Mouse (Mus musculus) MEL (cell line): ENCODE data around the gene Rnf121. TPM values are rescaled to one million over a fixed set of nuclear protein-coding genes. Genes with fewer than 3 reads are reported as not detected.

ENCODE experiments used
- DNase-seq: peaks from one replicate; pipeline ENCODE4 v3.0.0; 2011; ENCODE audit warnings: low read depth, low spot score
- H3K27ac ChIP-seq: 2 replicates; pipeline ENCODE4 v1.5.1; 2012; ENCODE audit warnings: low read depth, mild to moderate bottlenecking, control low read depth, low read length, moderate library complexity; ENCODE audit not compliant: control insufficient read depth
- H3K27me3 ChIP-seq, 2 experiments: fragments of 150-350 bp in 1 of 2; sonication (generic) in 1 of 2; 2 replicates each; pipeline ENCODE4 v1.6.1; 2012; ENCODE audit warnings: low read length in 2 of 2, mild to moderate bottlenecking in 2 of 2, improper control_type of control experiment in 1 of 2, moderate library complexity in 1 of 2; ENCODE audit not compliant: insufficient read depth in 2 of 2, control insufficient read depth in 1 of 2
- H3K36me3 ChIP-seq, 2 experiments: 2 replicates each; pipeline ENCODE4 v1.6.1; 2012 to 2014; ENCODE audit warnings: low read length in 2 of 2, improper control_type of control experiment in 1 of 2, inconsistent platforms in 1 of 2, mild to moderate bottlenecking in 1 of 2; ENCODE audit not compliant: insufficient read depth in 2 of 2, control insufficient read depth in 1 of 2
- H3K4me1 ChIP-seq, 2 experiments: fragments of 150-350 bp in 1 of 2; sonication (generic) in 1 of 2; 2 replicates each; pipeline ENCODE4 v1.6.1; 2012; ENCODE audit warnings: low read length in 2 of 2, improper control_type of control experiment in 1 of 2, mild to moderate bottlenecking in 1 of 2; ENCODE audit not compliant: insufficient read depth in 2 of 2, control insufficient read depth in 1 of 2
- H3K4me3 ChIP-seq, 2 experiments: fragments of 150-350 bp in 1 of 2; sonication (generic) in 1 of 2; 2 replicates each; pipeline ENCODE4 v1.5.1; 2012; ENCODE audit warnings: low read depth in 2 of 2, low read length in 2 of 2, mild to moderate bottlenecking in 2 of 2, moderate library complexity in 2 of 2, control low read depth in 1 of 2, improper control_type of control experiment in 1 of 2; ENCODE audit not compliant: control insufficient read depth in 1 of 2, insufficient read depth in 1 of 2
- H3K79me2 ChIP-seq: 2 replicates; pipeline ENCODE4 v1.6.1; 2012; ENCODE audit warnings: mild to moderate bottlenecking, low read length, moderate library complexity; ENCODE audit not compliant: control insufficient read depth, poor library complexity, insufficient read depth
- H3K9ac ChIP-seq: 2 replicates; pipeline ENCODE4 v1.6.1; 2012; ENCODE audit warnings: low read depth, mild to moderate bottlenecking, control low read depth, low read length, moderate library complexity; ENCODE audit not compliant: control insufficient read depth, poor library complexity, severe bottlenecking
- H3K9me3 ChIP-seq: fragments of 150-350 bp; sonication (generic); replicated peaks from 2 replicates; pipeline ENCODE4 v1.6.1; 2012; ENCODE audit warnings: mild to moderate bottlenecking, low read length, improper control_type of control experiment, moderate library complexity; ENCODE audit not compliant: insufficient read depth
- BHLHE40 ChIP-seq: IDR thresholded peaks from 2 replicates; pipeline ENCODE4 v1.6.1; 2012; ENCODE audit warnings: low read depth, mild to moderate bottlenecking, inconsistent platforms, low read length, improper control_type of control experiment, borderline replicate concordance
- CHD1 ChIP-seq: IDR thresholded peaks from 2 replicates; pipeline ENCODE4 v1.6.1; 2012; ENCODE audit warnings: low read depth, mild to moderate bottlenecking, inconsistent platforms, low read length, improper control_type of control experiment
- CHD2 ChIP-seq: IDR thresholded peaks from 2 replicates; pipeline ENCODE4 v1.6.1; 2011; ENCODE audit warnings: low read length, improper control_type of control experiment
- CTCF ChIP-seq, 3 experiments: IDR thresholded peaks in 2 of 3; conservative IDR thresholded peaks in 1 of 3; 2 replicates each; pipeline ENCODE4 v1.5.1; 2011 to 2012; ENCODE audit warnings: low read length in 3 of 3, low read depth in 2 of 3, mild to moderate bottlenecking in 2 of 3, improper control_type of control experiment in 1 of 3, inconsistent platforms in 1 of 3, mixed read lengths in 1 of 3, moderate library complexity in 1 of 3; ENCODE audit not compliant: control insufficient read depth in 1 of 3, insufficient read depth in 1 of 3, poor library complexity in 1 of 3, severe bottlenecking in 1 of 3
- E2F4 ChIP-seq: IDR thresholded peaks from 2 replicates; pipeline ENCODE4 v1.6.1; 2011; ENCODE audit warnings: low read depth, low read length, improper control_type of control experiment, borderline replicate concordance
- ELF1 ChIP-seq: IDR thresholded peaks from 2 replicates; pipeline ENCODE4 v1.6.1; 2014; ENCODE audit warnings: low read depth, mild to moderate bottlenecking, inconsistent platforms, low read length, improper control_type of control experiment, moderate library complexity
- ETS1 ChIP-seq: IDR thresholded peaks from 2 replicates; pipeline ENCODE4 v1.6.1; 2012; ENCODE audit warnings: low read depth, mild to moderate bottlenecking, inconsistent platforms, low read length, improper control_type of control experiment, moderate library complexity
- GATA1 ChIP-seq: IDR thresholded peaks from 2 replicates; pipeline ENCODE4 v1.6.1; 2011; ENCODE audit warnings: low read depth, low read length, improper control_type of control experiment
- HCFC1 ChIP-seq: IDR thresholded peaks from 2 replicates; pipeline ENCODE4 v1.6.1; 2012; ENCODE audit warnings: low read depth, mild to moderate bottlenecking, inconsistent platforms, low read length, improper control_type of control experiment, moderate library complexity
- JUND ChIP-seq: IDR thresholded peaks from 2 replicates; pipeline ENCODE4 v1.6.1; 2011; ENCODE audit warnings: low read depth, mild to moderate bottlenecking, improper control_type of control experiment, low read length
- KAT2A ChIP-seq: conservative IDR thresholded peaks from 2 replicates; pipeline ENCODE4 v1.6.1; 2012; ENCODE audit warnings: low read depth, low read length, improper control_type of control experiment, inconsistent platforms
- MAFK ChIP-seq: IDR thresholded peaks from 2 replicates; pipeline ENCODE4 v1.6.1; 2011; ENCODE audit warnings: low read depth, mild to moderate bottlenecking, low read length, improper control_type of control experiment, borderline replicate concordance
- MAX ChIP-seq: IDR thresholded peaks from 2 replicates; pipeline ENCODE4 v1.6.1; 2011; ENCODE audit warnings: low read length, improper control_type of control experiment
- MAZ ChIP-seq: IDR thresholded peaks from 2 replicates; pipeline ENCODE4 v1.6.1; 2012; ENCODE audit warnings: low read depth, mild to moderate bottlenecking, inconsistent platforms, low read length, improper control_type of control experiment
- MXI1 ChIP-seq: IDR thresholded peaks from 2 replicates; pipeline ENCODE4 v1.6.1; 2011; ENCODE audit warnings: mild to moderate bottlenecking, low read depth, low read length, improper control_type of control experiment
- MYB ChIP-seq: IDR thresholded peaks from 2 replicates; pipeline ENCODE4 v1.6.1; 2011; ENCODE audit warnings: mild to moderate bottlenecking, low read depth, low read length, improper control_type of control experiment
- MYC ChIP-seq: IDR thresholded peaks from 2 replicates; pipeline ENCODE4 v1.6.1; 2011; ENCODE audit warnings: low read depth, mild to moderate bottlenecking, low read length, improper control_type of control experiment, moderate library complexity
- NELFE ChIP-seq: IDR thresholded peaks from 2 replicates; pipeline ENCODE4 v1.6.1; 2011; ENCODE audit warnings: low read depth, low read length, improper control_type of control experiment
- NRF1 ChIP-seq: IDR thresholded peaks from 2 replicates; pipeline ENCODE4 v1.6.1; 2014; ENCODE audit warnings: low read depth, mild to moderate bottlenecking, inconsistent platforms, low read length, improper control_type of control experiment, moderate library complexity; ENCODE audit not compliant: poor library complexity, insufficient read depth, severe bottlenecking
- POLR2A ChIP-seq, 2 experiments: IDR thresholded peaks; 2 replicates each; pipeline ENCODE4 v1.6.1; 2011 to 2012; ENCODE audit warnings: low read length in 2 of 2, mild to moderate bottlenecking in 2 of 2, control low read depth in 1 of 2, improper control_type of control experiment in 1 of 2, low read depth in 1 of 2, moderate library complexity in 1 of 2; ENCODE audit not compliant: control insufficient read depth in 1 of 2, insufficient read depth in 1 of 2, poor library complexity in 1 of 2
- POLR2AphosphoS2 ChIP-seq: IDR thresholded peaks from 2 replicates; pipeline ENCODE4 v1.6.1; 2011; ENCODE audit warnings: low read length, improper control_type of control experiment
- POLR2AphosphoS5 ChIP-seq: IDR thresholded peaks from 2 replicates; pipeline ENCODE4 v1.6.1; 2012; ENCODE audit warnings: low read depth, borderline replicate concordance, mild to moderate bottlenecking, inconsistent platforms, low read length, moderate library complexity, mixed read lengths
- RCOR1 ChIP-seq: IDR thresholded peaks from 2 replicates; pipeline ENCODE4 v1.6.1; 2012; ENCODE audit warnings: low read depth, mild to moderate bottlenecking, inconsistent platforms, low read length, improper control_type of control experiment
- SIN3A ChIP-seq: IDR thresholded peaks from 2 replicates; pipeline ENCODE4 v1.6.1; 2012; ENCODE audit warnings: low read length, improper control_type of control experiment, inconsistent platforms
- SMC3 ChIP-seq: IDR thresholded peaks from 2 replicates; pipeline ENCODE4 v1.6.1; 2011; ENCODE audit warnings: low read depth, low read length, improper control_type of control experiment
- TAL1 ChIP-seq: IDR thresholded peaks from 2 replicates; pipeline ENCODE4 v1.6.1; 2012; ENCODE audit warnings: mild to moderate bottlenecking, inconsistent platforms, low read length, moderate library complexity, mixed read lengths
- TBP ChIP-seq: IDR thresholded peaks from 2 replicates; pipeline ENCODE4 v1.8.0; 2011; ENCODE audit warnings: low read depth, low read length, improper control_type of control experiment
- TCF12 ChIP-seq: IDR thresholded peaks from 2 replicates; pipeline ENCODE4 v1.6.1; 2014; ENCODE audit warnings: low read depth, mild to moderate bottlenecking, inconsistent platforms, low read length, improper control_type of control experiment, moderate library complexity
- UBTF ChIP-seq: IDR thresholded peaks from 2 replicates; pipeline ENCODE4 v1.6.1; 2012; ENCODE audit warnings: low read depth, mild to moderate bottlenecking, inconsistent platforms, low read length, improper control_type of control experiment, moderate library complexity, borderline replicate concordance; ENCODE audit not compliant: insufficient read depth
- USF1 ChIP-seq: IDR thresholded peaks from 2 replicates; pipeline ENCODE4 v1.6.1; 2014; ENCODE audit warnings: low read depth, mild to moderate bottlenecking, inconsistent platforms, low read length, improper control_type of control experiment, moderate library complexity
- ZC3H11A ChIP-seq: IDR thresholded peaks from 2 replicates; pipeline ENCODE4 v1.6.1; 2012; ENCODE audit warnings: low read depth, mild to moderate bottlenecking, inconsistent platforms, low read length, improper control_type of control experiment
- ZMIZ1 ChIP-seq: IDR thresholded peaks from 2 replicates; pipeline ENCODE4 v1.6.1; 2012; ENCODE audit warnings: low read depth, mild to moderate bottlenecking, inconsistent platforms, low read length, improper control_type of control experiment, moderate library complexity
- ZNF384 ChIP-seq: IDR thresholded peaks from 2 replicates; pipeline ENCODE4 v1.6.1; 2012; ENCODE audit warnings: low read depth, mild to moderate bottlenecking, inconsistent platforms, low read length, improper control_type of control experiment
- polyA plus RNA-seq, 2 experiments: library from polyadenylated mRNA; stranded (reverse) in 1 of 2; unstranded in 1 of 2; fragments of >175 nt in 1 of 2; fragments of >200 nt in 1 of 2; gene quantifications; 2 replicates each; pipeline versions ENCODE4 v1.2.1 to v1.2.4; 2012; ENCODE audit warnings: low replicate concordance in 2 of 2, low read depth in 1 of 2; ENCODE audit not compliant: insufficient read length in 2 of 2, insufficient read depth in 1 of 2, missing spikeins in 1 of 2
- total RNA-seq: library from RNA; depleted of rRNA; stranded (reverse); fragments of 300-350 nt; gene quantifications from 2 replicates; pipeline ENCODE4 v1.2.3, GENCODE M21; 2012; rRNA removed

Rnf121 gene
- total RNA-seq (17.3 and 18.5 TPM in 2 replicates), polyA plus RNA-seq (10 to 100 TPM in 1 of 2 experiments, not detected in 1; 16.0 TPM)

GRCm38 (mm10) chr7:102065046-102065891, at the start of gene Rnf121, which contains the start of the genes Xndc1 and Xntrpc:
Gene Rnf121, minus strand, starts transcription at chr7:102065469.
Gene Xndc1, plus strand, starts transcription at chr7:102065511.
Gene Xntrpc, plus strand, starts transcription at chr7:102065713.
- H3K27ac ChIP-seq = peak within 1 kb of the TSS; percentile 97
- peaks cover 11% of the 10 kb centered on the region in 2 experiments for H3K4me1 ChIP-seq

DNA sequence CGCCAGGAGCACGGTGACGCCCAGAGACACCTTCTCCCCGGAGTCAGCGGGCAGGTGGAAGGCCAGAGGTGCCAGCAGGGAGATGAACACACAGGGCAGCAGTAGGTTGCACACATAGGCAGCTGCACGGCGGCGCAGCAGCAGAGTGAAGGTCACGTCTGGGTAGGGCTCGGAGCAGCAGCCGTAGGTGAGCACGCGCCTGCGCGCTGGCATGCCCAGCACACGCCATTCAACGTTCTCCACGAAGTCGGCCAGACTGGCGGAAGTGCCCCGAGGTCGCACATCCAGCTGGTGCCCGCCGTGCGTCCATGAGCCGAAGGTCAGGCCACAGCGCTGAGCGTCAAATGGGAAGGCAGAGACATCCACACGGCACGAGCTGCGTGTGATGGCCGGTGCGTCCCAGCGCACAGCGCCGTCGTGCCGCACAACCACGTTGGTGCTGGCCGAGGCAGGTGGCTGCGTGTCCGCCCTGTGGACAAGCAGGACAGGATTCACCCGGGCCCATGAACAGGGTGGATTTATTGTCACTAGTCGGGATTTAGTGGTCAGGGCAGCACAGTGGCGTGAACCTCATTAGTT, 48.0 kb upstream of the Rnf121 start:
- no peaks in the 10 kb centered on the region for H3K9me3 ChIP-seq
- H3K4me3 ChIP-seq = no peak overlapping the region
- no peak overlapping the region for H3K27ac ChIP-seq
- H3K27me3 ChIP-seq = peaks cover 0 to 2% of the 10 kb centered on the region in 2 experiments; a peak in 3 of 4 replicates
- no peaks in the 10 kb centered on the region for H3K4me1 ChIP-seq
- no peaks in the 10 kb centered on the region for H3K79me2 ChIP-seq
- no peak overlapping the region for H3K9ac ChIP-seq
- H3K36me3 ChIP-seq = no peaks in the 10 kb centered on the region
- TF ChIP-seq POLR2AphosphoS5 = no peak
- TF ChIP-seq MYB = no peak
- no peak for TF ChIP-seq USF1
- TF ChIP-seq UBTF = no peak
- no peak for TF ChIP-seq BHLHE40
- TF ChIP-seq GATA1 = no peak
- TF ChIP-seq CHD1 = no peak
- no peak for TF ChIP-seq KAT2A
- no peak for DNase-seq

More at GRCm38 (mm10) chr7:102065046-102065891, at the start of gene Rnf121, which contains the start of the genes Xndc1 and Xntrpc:
- Histone ChIP-seq H3K4me3 (peak within 1 kb of the TSS; percentile 70 to 74), H3K79me2 (peaks cover 30% of the 10 kb centered on the region)
- TF ChIP-seq E2F4 (peak; percentile 93), POLR2AphosphoS2 (peak; percentile 80), ETS1 (peak; percentile 80), RCOR1 (no peak), MAFK (no peak), SMC3 (no peak), TCF12 (peak; percentile 77), POLR2A (IDR thresholded peaks at IDR 0.05; ENCODE audit: control insufficient read depth in 1 of 2, insufficient read depth in 1 of 2, low read depth in 1 of 2, low read length in 2 of 2, poor library complexity in 1 of 2) (peak; percentile 82 to 89), ZMIZ1 (peak; percentile 91), ELF1 (peak; percentile 74), MYB (no peak), MAZ (peak; percentile 88; the same call in 1 of the 2 replicates), MXI1 (peak; percentile 95), ZC3H11A (no peak), NRF1 (0 out of 2 replicates have a peak, but pooled peaks have one; percentile 35), CHD1 (no peak), POLR2AphosphoS5 (no peak), SIN3A (peak; percentile 88), CHD2 (peak; percentile 43), MYC (peak; percentile 95), JUND (no peak), UBTF (no peak), KAT2A (peak; percentile 79), NELFE (peak; percentile 65), USF1 (no peak), ZNF384 (peak; percentile 91), CTCF (IDR thresholded peaks at IDR 0.05 in 2 of 3, conservative IDR thresholded peaks at IDR 0.05 in 1 of 3; ENCODE audit: control insufficient read depth in 1 of 3, insufficient read depth in 1 of 3, low read depth in 2 of 3, low read length in 3 of 3, poor library complexity in 1 of 3, severe bottlenecking in 1 of 3) (no peak), HCFC1 (peak; percentile 95), BHLHE40 (no peak), MAX (peak; percentile 76), TAL1 (no peak), TBP (peak; percentile 60)
- TF ChIP-seq, all 39 proteins: peak for 19
- Histone ChIP-seq H3K9ac (peak within 1 kb of the TSS; percentile 69), H3K36me3 (peaks cover 0 to 34% of the 10 kb centered on the region in 2 experiments; a peak in 2 of 4 replicates), H3K27me3 (no peaks in the 10 kb centered on the region), H3K9me3 (no peaks in the 10 kb centered on the region)
- DNase-seq = peak; percentile 96
